Mouse (Mus musculus) ovary, postnatal 36 days (tissue): ENCODE measurements around the gene Cntd1.
"Not testable (repeated sequence)": the region's sequence is repeated elsewhere in the genome, so short reads cannot be mapped to it uniquely, and the experiment has no call there.

Experiments
- DNase-seq: peaks from one replicate; pipeline ENCODE4 v3.0.0; 2022; ENCODE audit warnings: low spot score, mixed read lengths

Gene Cntd1

GRCm38 (mm10) chr11:101283805-101284204 is 5.0 kb downstream of the Cntd1 start:
- no peak for DNase-seq

- DNase-seq, result peak; percentile 40
Measured at GRCm38 (mm10) chr11:101287306-101287705, 8.5 kb downstream of the Cntd1 start.

- no peak for DNase-seq
Measured at GRCm38 (mm10) chr11:101291231-101291630, 12.4 kb downstream of the Cntd1 start.

- DNase-seq, result no peak
Measured at GRCm38 (mm10) chr11:101295191-101295590, 16.4 kb downstream of the Cntd1 start.

- DNase-seq, result no peak
Measured at GRCm38 (mm10) chr11:101300881-101301280, 22.1 kb downstream of the Cntd1 start.

- DNase-seq, result no peak
Measured at GRCm38 (mm10) chr11:101301299-101302003, 22.6 kb downstream of the Cntd1 start.

- DNase-seq, result peak; percentile 94
Measured at GRCm38 (mm10) chr11:101302004-101302798, 23.4 kb downstream of the Cntd1 start, which contains the start of gene Becn1. Becn1 (minus strand) TSS chr11:101302286.

- no peak for DNase-seq
Measured at GRCm38 (mm10) chr11:101307744-101308143, 28.9 kb downstream of the Cntd1 start.

- no peak for DNase-seq
Measured at GRCm38 (mm10) chr11:101311083-101311482, 32.3 kb downstream of the Cntd1 start.

GRCm38 (mm10) chr11:101312150-101312549 is 33.3 kb downstream of the Cntd1 start:
- DNase-seq, result no peak

GRCm38 (mm10) chr11:101314567-101314966 is 35.8 kb downstream of the Cntd1 start:
- DNase-seq, result no peak

- no peak for DNase-seq
Measured at GRCm38 (mm10) chr11:101315082-101315650, 36.4 kb downstream of the Cntd1 start.

- DNase-seq, result peak; percentile 90
Measured at GRCm38 (mm10) chr11:101315665-101316500, 37.1 kb downstream of the Cntd1 start, which contains the start of gene Psme3. Psme3 (plus strand) TSS chr11:101316213.

GRCm38 (mm10) chr11:101316501-101316917 is 37.7 kb downstream of the Cntd1 start:
- no peak for DNase-seq

GRCm38 (mm10) chr11:101323609-101324008 is 44.8 kb downstream of the Cntd1 start:
- peak; percentile 70 for DNase-seq

- no peak for DNase-seq
Measured at GRCm38 (mm10) chr11:101324763-101325162, 46.0 kb downstream of the Cntd1 start, which contains the start of gene Aoc2. Aoc2 (plus strand) TSS chr11:101325063.

- DNase-seq, result not testable (repeated sequence)
Measured at GRCm38 (mm10) chr11:101325201-101325600, 46.4 kb downstream of the Cntd1 start.

- no peak for DNase-seq
Measured at GRCm38 (mm10) chr11:101326147-101326546, 47.3 kb downstream of the Cntd1 start.

GRCm38 (mm10) chr11:101327311-101327710 is 48.5 kb downstream of the Cntd1 start:
- DNase-seq, result no peak

GRCm38 (mm10) chr11:101328941-101329635 is 50.3 kb downstream of the Cntd1 start:
- no peak for DNase-seq

GRCm38 (mm10) chr11:101330371-101330924 is 51.6 kb downstream of the Cntd1 start, which contains the start of gene Aoc3:
Aoc3 (plus strand) TSS chr11:101330605.
- DNase-seq, result peak; percentile 50
